Mouse (Mus musculus) CH12.LX (cell line): ENCODE data around the gene H2-Aa. TPM values are rescaled to one million over a fixed set of nuclear protein-coding genes. Genes with fewer than 3 reads are reported as not detected.

ENCODE experiments used
- DNase-seq: peaks from one replicate; pipeline ENCODE4 v3.0.0-alpha.2; 2013; ENCODE audit errors: extremely low read depth
- H3K27ac ChIP-seq: 2 replicates; pipeline ENCODE4 v1.5.1; 2012; ENCODE audit warnings: low read depth, mild to moderate bottlenecking, control low read depth, moderate library complexity; ENCODE audit not compliant: insufficient read depth
- H3K27me3 ChIP-seq: replicated peaks from 2 replicates; pipeline ENCODE3; 2012; ENCODE audit warnings: inconsistent platforms
- H3K36me3 ChIP-seq, 2 experiments: replicated peaks in 1 of 2; 2 replicates each; pipeline versions ENCODE3 to v1.6.1; 2012; ENCODE audit warnings: inconsistent platforms in 1 of 2, low read length in 1 of 2, mild to moderate bottlenecking in 1 of 2, mixed read lengths in 1 of 2, moderate library complexity in 1 of 2; ENCODE audit not compliant: control insufficient read depth in 1 of 2, insufficient read depth in 1 of 2
- H3K4me1 ChIP-seq, 2 experiments: 2 replicates each; pipeline ENCODE4 v1.6.1; 2012; ENCODE audit warnings: inconsistent platforms in 1 of 2, moderate library complexity in 1 of 2; ENCODE audit not compliant: insufficient read depth in 2 of 2, control insufficient read depth in 1 of 2
- H3K4me2 ChIP-seq: 2 replicates; pipeline ENCODE4 v1.6.1; 2012; ENCODE audit warnings: low read depth, mild to moderate bottlenecking, control low read depth; ENCODE audit not compliant: poor library complexity, insufficient read depth, severe bottlenecking
- H3K4me3 ChIP-seq, 3 experiments: fragments of 150-350 bp in 1 of 3; sonication (generic) in 1 of 3; replicated peaks in 1 of 3; 2 replicates each; pipeline versions ENCODE3 to v1.5.1; 2011 to 2012; ENCODE audit warnings: low read depth in 2 of 3, low read length in 2 of 3, mild to moderate bottlenecking in 2 of 3, moderate library complexity in 2 of 3, control low read depth in 1 of 3, improper control_type of control experiment in 1 of 3, inconsistent platforms in 1 of 3, mixed read lengths in 1 of 3; ENCODE audit not compliant: poor library complexity in 1 of 3
- H3K79me2 ChIP-seq: replicated peaks from 2 replicates; pipeline ENCODE4 v1.6.1; 2012; ENCODE audit warnings: mild to moderate bottlenecking, moderate library complexity; ENCODE audit not compliant: control insufficient read depth, poor library complexity, insufficient read depth, severe bottlenecking; ENCODE audit errors: extremely low read depth
- H3K9ac ChIP-seq: 2 replicates; pipeline ENCODE4 v1.6.1; 2012; ENCODE audit warnings: low read depth, mild to moderate bottlenecking, control low read depth, moderate library complexity; ENCODE audit not compliant: insufficient read depth
- H3K9me3 ChIP-seq: replicated peaks from 2 replicates; pipeline ENCODE3; 2012; ENCODE audit warnings: low read length, inconsistent platforms, mixed read lengths
- BHLHE40 ChIP-seq: IDR thresholded peaks from 2 replicates; pipeline ENCODE4 v1.6.1; 2011; ENCODE audit warnings: mild to moderate bottlenecking, low read depth, low read length, improper control_type of control experiment
- CTCF ChIP-seq, 2 experiments: IDR thresholded peaks in 1 of 2; conservative IDR thresholded peaks in 1 of 2; 2 replicates each; pipeline ENCODE4 v1.5.1; 2011 to 2012; ENCODE audit warnings: low read depth in 2 of 2, low read length in 2 of 2, improper control_type of control experiment in 1 of 2, inconsistent platforms in 1 of 2, mild to moderate bottlenecking in 1 of 2, moderate library complexity in 1 of 2
- ETS1 ChIP-seq: conservative IDR thresholded peaks from 2 replicates; pipeline ENCODE4 v1.6.1; 2012; ENCODE audit warnings: low read depth, mild to moderate bottlenecking, inconsistent platforms, low read length, improper control_type of control experiment, moderate library complexity
- GABPA ChIP-seq: IDR thresholded peaks from 2 replicates; pipeline ENCODE4 v1.6.1; 2012; ENCODE audit warnings: low read depth, low read length, improper control_type of control experiment, inconsistent platforms; ENCODE audit not compliant: insufficient replicate concordance
- IRF4 ChIP-seq: IDR thresholded peaks from 2 replicates; pipeline ENCODE4 v1.6.1; 2014; ENCODE audit warnings: low read depth, mild to moderate bottlenecking, inconsistent platforms, low read length, improper control_type of control experiment
- JUND ChIP-seq: conservative IDR thresholded peaks from 2 replicates; pipeline ENCODE4 v1.6.1; 2011; ENCODE audit warnings: low read depth, low read length, improper control_type of control experiment
- MAFK ChIP-seq: IDR thresholded peaks from 2 replicates; pipeline ENCODE4 v1.6.1; 2011; ENCODE audit warnings: low read length, improper control_type of control experiment; ENCODE audit not compliant: insufficient replicate concordance
- MAX ChIP-seq: IDR thresholded peaks from 2 replicates; pipeline ENCODE4 v1.6.1; 2011; ENCODE audit warnings: low read length, improper control_type of control experiment
- MAZ ChIP-seq: IDR thresholded peaks from 2 replicates; pipeline ENCODE4 v1.6.1; 2012; ENCODE audit warnings: low read depth, mild to moderate bottlenecking, inconsistent platforms, low read length, improper control_type of control experiment, moderate library complexity
- MEF2A ChIP-seq: IDR thresholded peaks from 2 replicates; pipeline ENCODE4 v1.6.1; 2014; ENCODE audit warnings: low read depth, mild to moderate bottlenecking, inconsistent platforms, low read length, improper control_type of control experiment, borderline replicate concordance
- MYC ChIP-seq: IDR thresholded peaks from 2 replicates; pipeline ENCODE4 v1.6.1; 2011; ENCODE audit warnings: low read depth, mild to moderate bottlenecking, improper control_type of control experiment, low read length
- PAX5 ChIP-seq: IDR thresholded peaks from 2 replicates; pipeline ENCODE4 v1.6.1; 2012; ENCODE audit warnings: low read length, inconsistent platforms, mixed read lengths
- RAD21 ChIP-seq: IDR thresholded peaks from 2 replicates; pipeline ENCODE4 v1.6.1; 2011; ENCODE audit warnings: low read depth, mild to moderate bottlenecking, low read length, improper control_type of control experiment, moderate library complexity
- SMC3 ChIP-seq: IDR thresholded peaks from 2 replicates; pipeline ENCODE4 v1.6.1; 2011; ENCODE audit warnings: low read depth, low read length, improper control_type of control experiment
- TCF12 ChIP-seq: IDR thresholded peaks from 2 replicates; pipeline ENCODE4 v1.6.1; 2014; ENCODE audit warnings: low read depth, mild to moderate bottlenecking, inconsistent platforms, low read length, improper control_type of control experiment
- USF2 ChIP-seq: conservative IDR thresholded peaks from 2 replicates; pipeline ENCODE4 v1.6.1; 2011; ENCODE audit warnings: low read depth, low read length, improper control_type of control experiment
- ZC3H11A ChIP-seq: IDR thresholded peaks from 2 replicates; pipeline ENCODE4 v1.6.1; 2012; ENCODE audit warnings: low read depth, mild to moderate bottlenecking, inconsistent platforms, low read length, improper control_type of control experiment
- ZMIZ1 ChIP-seq: IDR thresholded peaks from 2 replicates; pipeline ENCODE4 v1.6.1; 2012; ENCODE audit warnings: low read depth, mild to moderate bottlenecking, inconsistent platforms, low read length, improper control_type of control experiment
- ZNF384 ChIP-seq: IDR thresholded peaks from 2 replicates; pipeline ENCODE4 v1.6.1; 2012; ENCODE audit warnings: low read depth, low read length, improper control_type of control experiment, inconsistent platforms
- dilution Hi-C: fragments of 300-500 bp; cut with MboI; formaldehyde crosslinking; loops from 2 replicates; pipeline ENCODE4 v1.14.3; 2020; ENCODE audit warnings: low sequenced_read_pairs; ENCODE audit not compliant: extremely low pct_unique_long_range_greater_than_20kb, extremely low pct_ligation_motif_present
- in situ Hi-C: fragments of 300-500 bp; cut with MboI; formaldehyde crosslinking; loops from 3 replicates; pipeline ENCODE4 v1.14.3; 2019; ENCODE audit warnings: low sequenced_read_pairs, low pct_ligation_motif_present, low pct_unique_long_range_greater_than_20kb, mixed read lengths
- polyA plus RNA-seq: library from polyadenylated mRNA; unstranded; fragments of >175 nt; gene quantifications from 2 replicates; pipeline ENCODE4 v1.2.1, GENCODE M21; 2012; ENCODE audit warnings: low read depth; ENCODE audit not compliant: insufficient read length
- total RNA-seq, 2 experiments: library from RNA; depleted of rRNA; stranded (reverse); fragments of 300-350 nt in 1 of 2; fragments of >200 nt in 1 of 2; gene quantifications; 2 replicates each; pipeline ENCODE4 v1.2.3; 2012 to 2014

The H2-Aa gene
- total and polyA plus RNA-seq, 3 experiments = 385 to 958 (median 488) TPM

DNA sequence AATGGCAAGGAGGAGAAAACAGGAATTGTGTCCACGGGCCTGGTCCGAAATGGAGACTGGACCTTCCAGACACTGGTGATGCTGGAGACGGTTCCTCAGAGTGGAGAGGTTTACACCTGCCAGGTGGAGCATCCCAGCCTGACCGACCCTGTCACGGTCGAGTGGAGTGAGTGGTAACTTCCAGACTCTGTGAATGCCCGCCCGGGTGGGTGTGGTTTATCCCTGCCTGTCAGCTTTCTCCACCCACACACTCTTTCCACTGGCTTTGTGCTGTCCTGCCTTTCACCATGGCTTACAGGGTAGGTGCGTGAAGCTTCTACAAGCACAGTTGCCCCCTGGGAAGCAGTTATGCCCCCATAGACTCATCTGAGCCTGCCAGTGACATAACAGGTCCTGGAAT is 26.7 kb upstream of the H2-Aa start:
- Histone ChIP-seq H3K4me2 (no peak overlapping the region), H3K36me3 (peaks cover 50 to 67% of the 10 kb centered on the region in 2 experiments), H3K9me3 (peaks cover 8% of the 10 kb centered on the region), H3K9ac (no peak overlapping the region)
- DNase-seq = no peak
- no peak for TF ChIP-seq ZMIZ1
- TF ChIP-seq, all 38 proteins: peak for 0
- in situ Hi-C loops (no loop called here), dilution Hi-C loops (no loop called here)
- no peak overlapping the region for H3K27ac ChIP-seq
- peaks cover 6 to 47% of the 10 kb centered on the region in 2 experiments for H3K4me1 ChIP-seq
- H3K4me3 ChIP-seq = no peak overlapping the region
- H3K79me2 ChIP-seq = no peaks in the 10 kb centered on the region
- H3K27me3 ChIP-seq = no peaks in the 10 kb centered on the region

DNA sequence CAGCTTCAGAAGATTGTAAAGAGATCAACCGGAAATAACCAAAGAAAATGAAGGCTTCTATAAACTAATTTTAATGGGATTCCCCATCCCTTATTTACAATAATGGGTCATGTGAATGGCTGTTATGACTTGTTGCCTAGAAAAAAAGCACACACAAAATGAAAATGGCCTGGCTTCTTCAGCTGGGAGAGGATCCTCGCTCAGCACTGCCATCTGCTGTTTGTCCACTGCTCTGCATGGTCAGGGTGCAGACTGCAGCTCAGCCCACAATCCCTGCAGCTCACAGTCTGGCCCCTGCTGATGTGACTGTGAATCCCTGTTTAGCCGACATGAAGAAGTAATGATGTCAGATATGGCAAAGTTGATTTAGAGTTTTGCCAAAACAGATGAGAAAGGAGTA is 25.8 kb upstream of the H2-Aa start:
- Histone ChIP-seq H3K9me3 (peaks cover 11% of the 10 kb centered on the region), H3K36me3 (peaks cover 51 to 71% of the 10 kb centered on the region in 2 experiments), H3K27me3 (no peaks in the 10 kb centered on the region), H3K4me3 (no peak overlapping the region), H3K9ac (no peak overlapping the region), H3K4me1 (peaks cover 6 to 50% of the 10 kb centered on the region in 2 experiments), H3K27ac (no peak overlapping the region), H3K4me2 (no peak overlapping the region), H3K79me2 (peaks cover 3% of the 10 kb centered on the region; the same call in 1 of the 2 replicates)
- in situ Hi-C loops (no loop called here), dilution Hi-C loops (no loop called here)
- DNase-seq = peak; percentile 84
- TF ChIP-seq TCF12 (peak; percentile 37; the same call in 1 of the 2 replicates), MAX (no peak), USF2 (no peak), BHLHE40 (peak; percentile 53), GABPA (no peak), MEF2A (peak; percentile 31; the same call in 1 of the 2 replicates), IRF4 (peak; percentile 72), ZNF384 (peak; percentile 83), PAX5 (no peak), CTCF (conservative IDR thresholded peaks at IDR 0.05 in 1 of 2, IDR thresholded peaks at IDR 0.05 in 1 of 2; ENCODE audit: low read depth in 2 of 2, low read length in 2 of 2) (peak; percentile 60 to 89), SMC3 (peak; percentile 98), ETS1 (0 out of 2 replicates have a peak, but pooled peaks have one; percentile 9), ZC3H11A (peak; percentile 65), MAFK (no peak), JUND (0 out of 2 replicates have a peak, but pooled peaks have one; percentile 20), RAD21 (peak; percentile 77), MAZ (no peak), MYC (peak; percentile 53; the same call in 1 of the 2 replicates)
